Comparison of ENCODE assay signal across 11 mouse cellular contexts in the genomic region with DNA sequence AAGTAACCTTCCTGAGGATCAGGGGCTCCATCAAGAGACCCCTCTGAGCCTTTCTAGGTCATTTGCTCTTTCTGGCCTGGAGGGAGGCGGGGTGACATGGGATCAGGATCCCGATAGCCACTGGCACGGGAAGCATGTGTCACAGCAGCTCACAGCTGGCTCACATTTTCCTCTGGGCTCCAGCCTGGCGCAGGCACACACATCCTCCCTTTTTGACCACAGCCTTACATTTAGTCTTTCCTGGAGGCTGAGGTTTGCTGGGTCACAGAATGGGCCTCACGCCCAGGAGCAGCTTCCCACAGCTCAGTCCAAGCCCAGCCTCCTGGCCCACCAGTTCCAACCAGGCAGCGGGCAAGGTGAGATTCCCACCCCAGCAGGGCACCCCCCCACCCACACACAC. TPM values are rescaled to one million over a fixed set of nuclear protein-coding genes. Genes with fewer than 3 reads are reported as not detected.
DNase-seq lines count a peak whose midpoint lies in the region; ATAC-seq and TF ChIP-seq lines count a peak whose summit lies in the region.
"Had no signal": no experiment of that assay in that cellular context is flagged by ENCODE, and none has a peak within 500 bp of the region (broad histone marks: within the 10 kb centered on the region; RNA-seq: fewer than 3 reads in every experiment).

No protein-coding gene starts in this region.

- 0 out of 2 replicates have a peak overlapping the region, but pooled peaks have one; percentile 2 for H3K27ac ChIP-seq in intestine, embryonic 14.5 days (ENCODE audit: low read depth)
- no peak overlapping the region for H3K27ac ChIP-seq in intestine, postnatal 0 days (ENCODE audit: low read depth, low read length)
- peak overlapping the region; percentile 50 for H3K27ac ChIP-seq in embryonic facial prominence, embryonic 14.5 days (replicated peaks; ENCODE audit: low read depth, low read length)
- H3K27ac ChIP-seq in forebrain, postnatal 0 days (ENCODE audit: low read depth, low read length): no peak overlapping the region

- ATAC-seq in intestine, embryonic 14.5 days (replicated peaks; ENCODE audit: low FRiP score, low TSS enrichment, low read depth): no peak
- ATAC-seq in intestine, postnatal 0 days: no peak
- no peak for ATAC-seq in embryonic facial prominence, embryonic 14.5 days (ENCODE audit: low read depth)
- ATAC-seq in hematopoietic stem cell, adult 5-6 weeks (replicated peaks in 1 of 2; ENCODE audit: insufficient read depth in 1 of 2, low FRiP score in 2 of 2, low TSS enrichment in 1 of 2, low read depth in 1 of 2, poor library complexity in 2 of 2, severe bottlenecking in 2 of 2): peak; percentile 5 to 49; a peak in 3 of 4 replicates
- ATAC-seq in forebrain, postnatal 0 days: no peak

- no peaks in the 10 kb centered on the region for H3K36me3 ChIP-seq in intestine, embryonic 14.5 days (ENCODE audit: control insufficient read depth, insufficient read depth, low read length)
- H3K36me3 ChIP-seq in intestine, postnatal 0 days (ENCODE audit: control insufficient read depth, insufficient read depth): no peaks in the 10 kb centered on the region
- no peaks in the 10 kb centered on the region for H3K36me3 ChIP-seq in embryonic facial prominence, embryonic 14.5 days (ENCODE audit: control insufficient read depth, insufficient read depth, low read length)
- H3K36me3 ChIP-seq in forebrain, postnatal 0 days (ENCODE audit: insufficient read depth): peaks cover 8% of the 10 kb centered on the region; the same call in 1 of the 2 replicates
- H3K36me3 ChIP-seq: embryonic facial prominence, embryonic 12.5 days had no signal

- H3K9me3 ChIP-seq in intestine, embryonic 14.5 days (ENCODE audit: control insufficient read depth, low read length): no peaks in the 10 kb centered on the region
- no peaks in the 10 kb centered on the region for H3K9me3 ChIP-seq in intestine, postnatal 0 days (ENCODE audit: control insufficient read depth)
- H3K9me3 ChIP-seq in embryonic facial prominence, embryonic 14.5 days (ENCODE audit: control insufficient read depth, low read length): no peaks in the 10 kb centered on the region
- no peaks in the 10 kb centered on the region for H3K9me3 ChIP-seq in forebrain, postnatal 0 days (ENCODE audit: low read length)
- H3K9me3 ChIP-seq: embryonic facial prominence, embryonic 12.5 days had no signal

- H3K27me3 ChIP-seq in intestine, embryonic 14.5 days (replicated peaks; ENCODE audit: control insufficient read depth, insufficient read depth, low read length): no peaks in the 10 kb centered on the region
- no peaks in the 10 kb centered on the region for H3K27me3 ChIP-seq in intestine, postnatal 0 days (replicated peaks; ENCODE audit: control insufficient read depth, insufficient read depth, low read length)
- H3K27me3 ChIP-seq in embryonic facial prominence, embryonic 14.5 days (replicated peaks; ENCODE audit: control insufficient read depth, insufficient read depth, low read length): no peaks in the 10 kb centered on the region
- no peaks in the 10 kb centered on the region for H3K27me3 ChIP-seq in forebrain, postnatal 0 days (ENCODE audit: insufficient read depth, low read length)
- H3K27me3 ChIP-seq: embryonic facial prominence, embryonic 12.5 days had no signal

- H3K4me1 ChIP-seq in intestine, embryonic 14.5 days (replicated peaks; ENCODE audit: control insufficient read depth, insufficient read depth, low read length): no peaks in the 10 kb centered on the region; the same call in 1 of the 2 replicates
- H3K4me1 ChIP-seq in intestine, postnatal 0 days (replicated peaks; ENCODE audit: control insufficient read depth, insufficient read depth, low read length): peaks cover 3% of the 10 kb centered on the region
- peaks cover 11% of the 10 kb centered on the region for H3K4me1 ChIP-seq in embryonic facial prominence, embryonic 14.5 days (ENCODE audit: control insufficient read depth, insufficient read depth, low read length)
- H3K4me1 ChIP-seq in forebrain, postnatal 0 days (ENCODE audit: insufficient read depth): no peaks in the 10 kb centered on the region

- H3K9ac ChIP-seq in intestine, embryonic 14.5 days (ENCODE audit: low read length): no peak overlapping the region
- H3K9ac ChIP-seq in intestine, postnatal 0 days (ENCODE audit: low read depth, low read length): no peak overlapping the region
- H3K9ac ChIP-seq in embryonic facial prominence, embryonic 14.5 days (ENCODE audit: low read depth, low read length): no peak overlapping the region
- H3K9ac ChIP-seq in forebrain, postnatal 0 days: no peak overlapping the region
- H3K9ac ChIP-seq: embryonic facial prominence, embryonic 12.5 days had no signal

- no peak for TF ChIP-seq CTCF in intestine, postnatal 0 days (IDR thresholded peaks at IDR 0.05; ENCODE audit: low read depth)
- no peak for TF ChIP-seq CTCF in forebrain, postnatal 0 days (IDR thresholded peaks at IDR 0.05; ENCODE audit: low read depth)

- no peak for DNase-seq in intestine, embryonic 14.5 days (ENCODE audit: low spot score)
- peak; percentile 84 for DNase-seq in 3134 (ENCODE audit: extremely low read depth, insufficient read length, low spot score)
- DNase-seq in embryonic facial prominence, embryonic 14.5 days (ENCODE audit: low spot score): peak; percentile 56
- DNase-seq in embryo, embryonic 11 days: no peak
- no peak for DNase-seq in forebrain, postnatal 0 days
- no peak for DNase-seq in left cerebral cortex, adult 18-20 months (ENCODE audit: low spot score in 2 of 2)

- WGBS in intestine, embryonic 14.5 days: 68% methylated on average over 6 of the region's 6 CpGs
- WGBS in intestine, postnatal 0 days: 79% methylated on average over 6 of the region's 6 CpGs
- WGBS in embryonic facial prominence, embryonic 14.5 days: 48% methylated on average over 6 of the region's 6 CpGs
- 80% methylated on average over 6 of the region's 6 CpGs for WGBS in forebrain, postnatal 0 days

- no peak overlapping the region for H3K4me3 ChIP-seq in intestine, embryonic 14.5 days (ENCODE audit: low read depth, low read length)
- no peak overlapping the region for H3K4me3 ChIP-seq in intestine, postnatal 0 days (ENCODE audit: low read depth, low read length)
- H3K4me3 ChIP-seq in embryonic facial prominence, embryonic 14.5 days (ENCODE audit: low read depth, low read length): no peak overlapping the region
- no peak overlapping the region for H3K4me3 ChIP-seq in forebrain, postnatal 0 days (ENCODE audit: low read depth, low read length)
- H3K4me3 ChIP-seq: embryonic facial prominence, embryonic 12.5 days had no signal

- no peak overlapping the region for H3K4me2 ChIP-seq in intestine, embryonic 14.5 days (ENCODE audit: low read length)
- no peak overlapping the region for H3K4me2 ChIP-seq in intestine, postnatal 0 days (replicated peaks; ENCODE audit: low read depth)
- H3K4me2 ChIP-seq in embryonic facial prominence, embryonic 14.5 days (ENCODE audit: low read depth, low read length): no peak overlapping the region
- no peak overlapping the region for H3K4me2 ChIP-seq in forebrain, postnatal 0 days (ENCODE audit: low read depth)
- H3K4me2 ChIP-seq: embryonic facial prominence, embryonic 12.5 days had no signal

RNA-seq across cellular contexts. Expression of a gene that starts 11.5 kb away (rescaled TPM):
- polyA plus RNA-seq in intestine, embryonic 14.5 days (2014; fragmentation: Nextera tagmentation; extraction: Ambion mirVana): 2.2 and 4.3 TPM in 2 replicates
- polyA plus RNA-seq in intestine, postnatal 0 days (2015; fragmentation: Nextera tagmentation; extraction: Ambion mirVana): 19.8 and 20.5 TPM in 2 replicates
- polyA plus RNA-seq in embryonic facial prominence, embryonic 14.5 days (2014; fragmentation: Nextera tagmentation; extraction: Ambion mirVana): 6.0 and 9.5 TPM in 2 replicates
- total RNA-seq in hematopoietic stem cell, adult 5-6 weeks (2017): 87.2 and 89.3 TPM in 2 replicates
- total RNA-seq in forebrain, postnatal 0 days (2014; rRNA removed): 38.8 and 40.1 TPM in 2 replicates
- polyA plus RNA-seq in forebrain, postnatal 0 days (2015; fragmentation: Nextera tagmentation; extraction: Ambion mirVana): 6.5 and 6.7 TPM in 2 replicates
- total RNA-seq in left cerebral cortex, adult 18-20 months (2021): 10 to 100 TPM; 53.7 to 55.4 TPM

RNA-seq across cellular contexts. Expression of a gene that starts 37.1 kb away (rescaled TPM):
- 173 and 184 TPM in 2 replicates for polyA plus RNA-seq in intestine, embryonic 14.5 days (2014; fragmentation: Nextera tagmentation; extraction: Ambion mirVana)
- polyA plus RNA-seq in intestine, postnatal 0 days (2015; fragmentation: Nextera tagmentation; extraction: Ambion mirVana): 37.3 and 40.7 TPM in 2 replicates
- polyA plus RNA-seq in embryonic facial prominence, embryonic 14.5 days (2014; fragmentation: Nextera tagmentation; extraction: Ambion mirVana): 114 and 123 TPM in 2 replicates
- 145 and 148 TPM in 2 replicates for total RNA-seq in hematopoietic stem cell, adult 5-6 weeks (2017)
- 36.9 and 38.0 TPM in 2 replicates for total RNA-seq in forebrain, postnatal 0 days (2014; rRNA removed)
- polyA plus RNA-seq in forebrain, postnatal 0 days (2015; fragmentation: Nextera tagmentation; extraction: Ambion mirVana): 50.0 and 52.4 TPM in 2 replicates
- total RNA-seq in left cerebral cortex, adult 18-20 months (2021): 10 to 100 TPM; 53.3 to 53.6 TPM

RNA-seq across cellular contexts. Expression of a gene that starts 42.9 kb away (rescaled TPM):
- 6.7 and 7.0 TPM in 2 replicates for polyA plus RNA-seq in intestine, embryonic 14.5 days (2014; fragmentation: Nextera tagmentation; extraction: Ambion mirVana)
- 8.1 and 8.6 TPM in 2 replicates for polyA plus RNA-seq in intestine, postnatal 0 days (2015; fragmentation: Nextera tagmentation; extraction: Ambion mirVana)
- 1.8 and 2.5 TPM in 2 replicates for polyA plus RNA-seq in embryonic facial prominence, embryonic 14.5 days (2014; fragmentation: Nextera tagmentation; extraction: Ambion mirVana)
- total RNA-seq in hematopoietic stem cell, adult 5-6 weeks (2017): not detected in 2 replicates
- total RNA-seq in forebrain, postnatal 0 days (2014; rRNA removed): not detected in 2 replicates
- not detected in 2 replicates for polyA plus RNA-seq in forebrain, postnatal 0 days (2015; fragmentation: Nextera tagmentation; extraction: Ambion mirVana)
- total RNA-seq in left cerebral cortex, adult 18-20 months (2021): under 1 TPM in 1 of 2 experiments, not detected in 1; 0.23 TPM
- total RNA-seq: MEL; neutrophil, adult 5-6 weeks had no signal

Comparison
In these comparisons a context has a peak if more than half of its experiments do, and no peak if none do; other contexts are left out.
1. H3K27ac ChIP-seq: peak in intestine, embryonic 14.5 days (single experiment) and embryonic facial prominence, embryonic 14.5 days (single experiment); none in intestine, postnatal 0 days (single experiment) and forebrain, postnatal 0 days (single experiment).
2. ATAC-seq: peak in hematopoietic stem cell, adult 5-6 weeks (2 of 2); none in intestine, embryonic 14.5 days (single experiment), intestine, postnatal 0 days (single experiment), embryonic facial prominence, embryonic 14.5 days (single experiment) and forebrain, postnatal 0 days (single experiment).
3. DNase-seq: peak in 3134 (single experiment) and embryonic facial prominence, embryonic 14.5 days (single experiment); none in intestine, embryonic 14.5 days (single experiment), embryo, embryonic 11 days (single experiment), forebrain, postnatal 0 days (single experiment) and left cerebral cortex, adult 18-20 months (0 of 2).